In the genomic region with DNA sequence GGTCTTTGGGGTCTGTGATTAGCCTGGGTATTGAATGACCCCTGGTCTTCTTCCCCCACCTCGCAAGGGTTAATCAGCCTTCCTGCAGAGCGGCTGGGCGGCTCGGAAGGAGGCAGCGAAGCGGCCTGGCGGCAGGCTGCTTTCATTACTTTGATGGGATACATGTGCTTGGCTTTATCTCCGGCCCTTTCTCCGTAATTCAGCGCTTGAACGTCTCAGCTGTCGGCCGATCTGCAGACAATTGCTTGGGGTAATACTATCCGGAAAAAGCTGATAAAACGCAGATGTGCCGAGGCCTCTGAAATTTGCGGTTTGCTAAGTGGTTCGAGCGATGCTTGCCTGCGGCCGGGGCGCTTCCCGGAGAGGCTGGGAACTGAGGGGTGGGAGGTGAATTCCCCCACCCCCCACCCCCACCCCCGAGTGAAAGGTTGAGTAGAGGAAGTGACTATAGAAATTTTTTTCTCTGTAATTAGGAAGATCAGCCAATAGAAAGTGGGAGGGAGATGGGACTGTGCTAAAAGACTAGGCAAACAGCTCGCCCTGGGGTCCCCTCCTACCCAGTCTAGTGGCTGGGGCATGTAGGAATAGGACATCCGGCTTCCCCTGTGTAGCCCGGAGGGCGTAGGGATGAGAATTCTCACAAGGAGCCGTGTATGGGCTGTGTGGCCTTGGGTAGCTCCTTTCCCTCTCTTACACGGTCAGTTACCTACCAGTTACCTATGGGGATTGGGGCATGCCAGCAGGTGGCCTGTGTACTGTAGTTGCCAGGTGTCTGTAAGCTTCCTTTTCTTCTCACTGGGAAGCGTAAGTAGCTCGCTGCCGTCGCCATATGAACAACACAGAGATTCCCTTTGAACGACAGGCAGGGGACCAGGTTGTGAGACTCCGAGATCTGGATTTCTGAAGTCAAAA, we compare ENCODE assay signal across 7 mouse cellular contexts.
DNase-seq lines count a peak whose midpoint lies in the region.

No protein-coding gene starts in this region.

- DNase-seq in MN1 (ENCODE audit: low spot score) = peak; percentile 52
- DNase-seq in embryo, embryonic 11 days = peak; percentile 88
- peak; percentile 13 to 29 for DNase-seq in heart, postnatal 14 days
- DNase-seq in mesoderm, embryonic 11.5 days (ENCODE audit: low read depth, low spot score) = peak; percentile 85
- DNase-seq in testis, postnatal 10 days (ENCODE audit: low spot score) = no peak
- DNase-seq in left cerebral cortex, adult 8-10 months (ENCODE audit: low spot score in 2 of 2) = no peak
- DNase-seq in cerebellum, postnatal 4 days (ENCODE audit: low spot score in 2 of 2) = no peak

- intact Hi-C loops in heart, postnatal 14 days (cut with DNase I) = no loop called here

Comparison
In these comparisons a context has a peak if more than half of its experiments do, and no peak if none do; other contexts are left out.
1. DNase-seq: peak in MN1 (single experiment), embryo, embryonic 11 days (single experiment), heart, postnatal 14 days (2 of 2) and mesoderm, embryonic 11.5 days (single experiment); none in testis, postnatal 10 days (single experiment), left cerebral cortex, adult 8-10 months (0 of 2) and cerebellum, postnatal 4 days (0 of 2).